Mouse (Mus musculus): ENCODE results near the gene Abo.
"Not testable (repeated sequence)": the region's sequence is repeated elsewhere in the genome, so short reads cannot be mapped to it uniquely, and the experiment has no call there.

- not testable (repeated sequence) for TF ChIP-seq CTCF, EP300 (IDR thresholded peaks at IDR 0.05; ENCODE audit: low read depth)
Observed at GRCm38 (mm10) chr2:26886170-26886569, 21.4 kb upstream of the Abo start.

All from liver, postnatal 0 days (tissue).